Mouse (Mus musculus) layer of hippocampus, adult 2 months (tissue): ENCODE data around the gene Tmem151b. TPM values are rescaled to one million over a fixed set of nuclear protein-coding genes. Genes with fewer than 3 reads are reported as not detected.
A peak's percentile ranks its signal among the peaks of the same experiment; 100 is the strongest.

Experiments used
- DNase-seq, 2 experiments: peaks; one replicate each; pipeline ENCODE4 v3.0.0; 2022; ENCODE audit warnings: low spot score in 2 of 2
- H3K27ac ChIP-seq: fragments of 200-600 bp; 2 replicates; pipeline ENCODE4 v1.8.1; 2022
- H3K4me3 ChIP-seq: fragments of 200-600 bp; 2 replicates; pipeline ENCODE4 v1.8.1; 2022; ENCODE audit warnings: mild to moderate bottlenecking
- CTCF ChIP-seq: fragments of 200-600 bp; conservative IDR thresholded peaks from 2 replicates; pipeline ENCODE4 v1.8.1; 2022; ENCODE audit warnings: antibody characterized with exemption, mild to moderate bottlenecking, moderate library complexity
- total RNA-seq, 2 experiments: library from RNA; stranded (reverse); gene quantifications; 2 replicates each; pipeline ENCODE4 v1.2.3; 2021

Gene Tmem151b
- total RNA-seq, 2 experiments from 2014 or later: 106 to 112 TPM

GRCm38 (mm10) chr17:45566360-45567161, 17.1 kb upstream of the Tmem151b start:
- DNase-seq: peak in 1 of 2 experiments; percentile 47
- Histone ChIP-seq H3K27ac (peak overlapping the region; percentile 39; the same call in 1 of the 2 replicates), H3K4me3 (no peak overlapping the region)
- TF ChIP-seq CTCF: no peak

- Histone ChIP-seq H3K27ac (no peak overlapping the region), H3K4me3 (no peak overlapping the region)
- no peak for DNase-seq
- TF ChIP-seq CTCF: no peak
Measured at GRCm38 (mm10) chr17:45566031-45566359, 16.5 kb upstream of the Tmem151b start.

- TF ChIP-seq CTCF: no peak
- DNase-seq: no peak
- Histone ChIP-seq H3K4me3 (peak overlapping the region; percentile 93; the same call in 1 of the 2 replicates), H3K27ac (0 out of 2 replicates have a peak overlapping the region, but pooled peaks have one; percentile 94)
Measured at GRCm38 (mm10) chr17:45565103-45565502, 15.6 kb upstream of the Tmem151b start.

GRCm38 (mm10) chr17:45564531-45565084, 15.1 kb upstream of the Tmem151b start:
- no peak for TF ChIP-seq CTCF
- Histone ChIP-seq H3K27ac (peak overlapping the region; percentile 94), H3K4me3 (peak overlapping the region; percentile 93)
- DNase-seq: no peak

GRCm38 (mm10) chr17:45563655-45564530, 14.4 kb upstream of the Tmem151b start, which contains the start of gene Slc35b2:
Slc35b2 (plus strand) TSS chr17:45563874.
- TF ChIP-seq CTCF: peak; percentile 89
- Histone ChIP-seq H3K27ac (peak within 1 kb of the TSS; percentile 94), H3K4me3 (peak within 1 kb of the TSS; percentile 93)
- DNase-seq: peak; percentile 94 to 95

- no peak overlapping the region for H3K27ac ChIP-seq
- no peak for DNase-seq
- H3K4me3 ChIP-seq: no peak overlapping the region
- no peak for TF ChIP-seq CTCF
Measured at GRCm38 (mm10) chr17:45563216-45563615, 13.7 kb upstream of the Tmem151b start.

GRCm38 (mm10) chr17:45559732-45560525, 10.5 kb upstream of the Tmem151b start:
- Histone ChIP-seq H3K4me3 (no peak overlapping the region), H3K27ac (no peak overlapping the region)
- TF ChIP-seq CTCF: no peak
- no peak for DNase-seq

GRCm38 (mm10) chr17:45557998-45558862, 8.8 kb upstream of the Tmem151b start:
- H3K4me3 ChIP-seq: no peak overlapping the region
- DNase-seq: no peak
- H3K27ac ChIP-seq: no peak overlapping the region
- TF ChIP-seq CTCF: no peak

GRCm38 (mm10) chr17:45557246-45557824, 7.9 kb upstream of the Tmem151b start:
- no peak for TF ChIP-seq CTCF
- Histone ChIP-seq H3K27ac (no peak overlapping the region), H3K4me3 (no peak overlapping the region)
- no peak for DNase-seq

- Histone ChIP-seq H3K4me3 (no peak overlapping the region; the same call in 1 of the 2 replicates), H3K27ac (no peak overlapping the region)
- TF ChIP-seq CTCF: no peak
- no peak for DNase-seq
Measured at GRCm38 (mm10) chr17:45556514-45557245, 7.2 kb upstream of the Tmem151b start.
